Mouse (Mus musculus): ENCODE measurements around the gene Serf1.
A peak's percentile ranks its signal among the peaks of the same experiment; 100 is the strongest.
"Not testable (repeated sequence)": the region's sequence is repeated elsewhere in the genome, so short reads cannot be mapped to it uniquely, and the experiment has no call there.

The Serf1 gene

GRCm38 (mm10) chr13:100107652-100108472 is at the start of gene Serf1:
Gene Serf1, plus strand, starts transcription at chr13:100108012.
- peak; percentile 89 to 94 for DNase-seq

DNA sequence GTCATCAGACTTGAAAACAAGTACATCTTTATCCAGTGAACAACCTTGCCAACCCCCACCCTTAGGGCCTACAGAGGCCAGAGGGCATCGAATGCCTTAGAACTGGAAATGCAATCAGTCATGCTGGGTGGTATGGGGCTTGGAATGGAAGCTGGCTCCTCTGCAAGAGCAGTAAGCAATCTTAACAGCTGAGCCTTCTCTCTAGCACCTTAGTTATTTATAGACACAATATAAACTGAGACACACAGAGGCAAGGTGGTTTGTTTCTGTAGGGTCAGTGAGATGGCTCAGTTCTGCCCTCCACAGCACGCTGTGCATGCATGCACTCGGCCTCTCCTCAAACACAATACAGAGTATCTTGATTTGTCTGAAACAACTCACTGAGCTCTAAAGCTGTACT is 43.9 kb upstream of the Serf1 start:
- no peak for DNase-seq

DNA sequence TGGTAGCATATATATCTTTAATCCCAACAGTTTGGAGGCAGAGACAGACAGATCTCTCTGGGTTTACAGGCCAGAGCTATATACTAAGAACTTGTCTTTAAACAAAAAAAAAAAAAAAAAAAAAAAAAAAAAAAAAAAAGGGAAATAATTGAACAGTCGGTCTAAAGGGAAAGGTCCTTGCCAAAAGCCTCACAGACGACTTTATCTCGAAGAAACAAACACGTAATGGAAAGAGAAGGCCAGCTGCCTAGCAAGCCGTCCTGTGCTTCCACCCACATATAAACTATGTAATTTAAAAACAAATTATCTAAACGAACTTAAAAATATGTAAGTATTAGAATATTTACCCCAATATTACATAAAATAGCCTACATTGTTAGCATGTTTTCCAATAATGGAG is 40.0 kb upstream of the Serf1 start:
- no peak for DNase-seq

DNA sequence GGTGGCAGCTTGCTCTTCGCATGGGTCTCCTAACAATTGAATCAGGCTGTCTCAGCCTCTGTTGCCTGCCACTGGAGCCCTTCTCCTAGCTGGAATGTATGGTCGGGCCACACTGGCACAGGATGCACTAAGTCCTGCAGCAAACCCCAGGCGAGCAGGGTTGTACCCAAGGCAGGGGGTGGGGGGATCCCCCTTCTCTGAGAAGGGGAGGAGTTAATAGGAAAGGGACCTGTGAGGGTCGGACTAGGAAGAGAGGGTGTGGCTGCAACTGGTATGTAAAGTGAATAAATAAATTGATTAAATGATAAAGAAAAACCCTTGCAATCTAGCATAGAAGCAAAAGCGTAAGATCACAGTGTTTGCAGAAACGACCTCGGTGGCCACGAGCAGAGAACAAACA is 36.3 kb upstream of the Serf1 start:
- DNase-seq = no peak

DNA sequence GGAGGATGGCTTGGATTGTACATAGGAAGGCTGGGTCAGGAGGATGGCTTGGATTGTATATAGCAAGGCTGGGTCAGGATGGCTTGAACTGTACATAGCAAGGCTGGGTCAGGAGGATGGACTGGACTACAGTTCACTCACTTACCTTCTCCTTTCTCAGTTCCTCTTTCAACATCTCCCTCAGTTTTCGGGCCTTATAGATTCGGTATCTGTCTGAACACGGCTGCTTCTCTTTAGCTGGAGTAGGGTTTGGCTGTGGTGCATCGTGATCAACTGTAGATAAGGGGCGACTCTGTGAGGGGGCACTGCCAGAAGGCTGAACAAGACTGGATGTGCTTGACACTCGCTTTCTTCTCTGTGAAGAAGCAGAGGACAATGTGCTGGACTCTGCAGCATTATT is 9.0 kb upstream of the Serf1 start:
- no peak for DNase-seq

DNA sequence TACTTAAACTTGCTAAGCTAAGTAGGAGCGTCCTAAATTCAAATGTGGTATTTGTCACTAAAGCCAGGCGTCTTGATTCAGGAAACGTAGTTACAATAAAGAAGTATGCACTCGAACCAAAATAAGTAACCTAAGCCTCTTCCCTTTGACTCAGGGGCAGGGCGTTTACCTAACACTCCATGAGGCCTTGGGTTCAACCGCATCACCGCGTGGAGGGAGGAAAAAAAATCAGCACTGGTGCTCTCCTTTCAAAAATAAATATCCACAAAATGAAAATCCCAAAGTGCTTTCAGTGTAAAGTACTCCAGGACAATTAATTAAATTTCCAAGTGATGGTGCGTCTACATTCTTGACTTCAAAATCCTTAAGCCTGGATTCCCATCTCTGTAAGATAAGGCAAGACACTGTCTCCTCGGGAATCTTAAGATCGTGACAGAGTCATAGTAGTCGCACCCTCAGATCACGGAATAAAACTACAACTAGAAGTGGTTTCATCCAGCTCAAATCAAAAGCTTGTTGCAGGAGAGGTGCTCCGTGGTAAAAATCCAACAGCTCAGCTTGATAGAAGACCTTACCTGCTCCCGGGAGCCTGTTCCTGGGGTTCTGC is 4.7 kb upstream of the Serf1 start:
- DNase-seq = no peak

DNA sequence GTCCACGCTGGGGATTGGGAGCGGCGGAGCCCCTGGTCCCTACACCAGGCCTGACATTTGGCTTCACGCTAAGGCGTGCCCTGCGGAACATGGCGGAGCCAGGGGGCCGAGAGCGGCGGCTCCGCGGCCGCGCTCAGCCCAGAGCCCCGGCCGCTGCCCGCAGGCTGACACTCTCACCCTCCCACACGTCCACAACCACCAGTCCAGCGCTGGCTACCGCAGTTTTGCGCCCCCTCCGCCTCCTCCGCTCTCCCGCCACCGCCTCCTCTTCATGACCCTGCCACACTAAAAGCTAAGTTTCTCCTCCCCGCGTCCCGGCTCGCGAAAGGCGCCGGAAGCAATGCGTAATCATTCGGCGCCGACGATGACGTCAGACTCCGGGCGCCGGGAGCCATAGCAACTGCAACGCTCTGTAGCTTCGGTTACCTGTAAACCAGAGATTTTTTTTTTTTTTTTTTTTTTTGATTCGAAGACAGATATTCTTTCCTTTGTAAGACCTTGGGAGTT is 4.0 kb upstream of the Serf1 start, which contains the start of gene Bdp1:
Bdp1 (minus strand) TSS at position 323 of the 507 bp plus-strand sequence.
- peak; percentile 98 for DNase-seq

DNA sequence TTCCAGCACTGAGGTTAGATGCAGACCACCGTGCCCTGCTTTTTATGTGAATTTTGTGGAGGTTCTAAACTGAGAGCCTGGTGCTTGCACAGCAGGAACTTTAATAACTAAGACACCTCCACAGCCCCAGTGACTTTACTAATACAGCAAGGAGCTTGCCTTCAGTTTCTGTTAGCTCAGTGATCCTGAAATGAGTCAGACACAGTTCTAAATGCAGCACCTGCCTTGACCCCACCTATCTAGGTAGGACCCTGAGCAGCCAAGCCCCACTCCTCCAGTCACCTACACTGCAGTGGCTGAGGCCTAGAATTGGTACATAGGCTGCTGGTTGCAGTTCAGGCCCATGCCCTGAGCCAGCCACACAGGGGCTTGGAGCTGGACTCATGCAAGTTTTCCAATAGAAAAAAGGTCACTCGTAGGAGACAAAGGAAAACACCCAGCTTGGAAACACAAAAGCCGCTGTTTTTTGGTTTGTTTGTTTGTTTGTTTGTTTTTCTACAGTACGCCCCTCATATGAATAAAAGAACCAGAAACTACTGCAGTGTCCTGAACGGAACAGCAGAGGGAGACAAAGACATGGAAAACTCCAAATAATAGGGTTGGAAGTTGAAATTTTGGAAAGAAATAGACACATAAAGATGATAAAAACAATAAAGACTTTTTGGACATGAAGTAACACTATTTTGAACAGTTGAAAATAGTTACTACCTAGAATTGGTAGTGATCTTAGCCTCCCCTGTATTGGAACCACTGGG is 4.6 kb downstream of the Serf1 start:
- peak; percentile 19 to 49 for DNase-seq

- DNase-seq = peak in 1 of 2 experiments; percentile 13
Measured at GRCm38 (mm10) chr13:100123970-100124369, 16.2 kb downstream of the Serf1 start.

DNA sequence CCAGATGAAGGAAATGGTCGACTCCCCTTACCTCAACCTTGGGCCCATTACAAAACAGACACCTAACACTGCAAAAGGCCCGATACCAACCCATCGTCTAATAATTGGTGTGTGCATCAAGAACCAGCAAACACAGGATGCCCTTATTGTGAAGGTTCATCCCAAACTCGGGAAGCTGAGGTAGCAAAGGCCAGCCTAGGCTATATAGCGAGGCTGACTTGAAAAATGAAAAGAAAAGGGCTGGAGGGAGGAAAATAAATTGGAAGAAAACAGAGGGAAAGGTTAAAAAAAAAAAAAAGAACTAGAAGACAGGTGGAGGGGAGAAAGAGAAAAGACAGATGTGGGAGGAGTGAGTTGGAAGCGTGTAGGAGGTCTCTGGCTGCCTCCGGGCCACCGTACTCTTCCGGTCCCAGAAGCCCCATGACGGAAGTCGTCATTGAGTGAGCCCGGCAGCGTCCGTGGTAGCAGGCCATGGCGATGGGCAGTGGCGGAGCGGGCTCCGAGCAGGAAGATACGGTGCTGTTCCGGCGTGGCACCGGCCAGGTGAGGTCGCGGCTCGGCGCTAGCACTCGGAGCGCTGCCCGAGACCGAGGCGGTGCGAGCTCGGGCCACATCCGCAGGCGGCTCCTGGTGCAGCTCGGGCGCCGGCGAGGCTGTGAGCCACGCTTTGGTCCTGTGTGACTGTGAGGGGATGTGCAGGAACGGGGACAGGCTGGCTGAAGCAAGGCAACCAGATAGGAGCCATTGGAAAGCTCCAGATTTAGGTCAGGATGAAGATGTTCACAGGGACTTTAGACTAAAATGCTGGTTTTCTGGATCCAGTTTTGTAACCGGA is 16.8 kb downstream of the Serf1 start, which contains the start of gene Smn1:
Smn1 (plus strand) TSS at position 430 of the 835 bp plus-strand sequence.
- peak; percentile 94 to 95 for DNase-seq

DNA sequence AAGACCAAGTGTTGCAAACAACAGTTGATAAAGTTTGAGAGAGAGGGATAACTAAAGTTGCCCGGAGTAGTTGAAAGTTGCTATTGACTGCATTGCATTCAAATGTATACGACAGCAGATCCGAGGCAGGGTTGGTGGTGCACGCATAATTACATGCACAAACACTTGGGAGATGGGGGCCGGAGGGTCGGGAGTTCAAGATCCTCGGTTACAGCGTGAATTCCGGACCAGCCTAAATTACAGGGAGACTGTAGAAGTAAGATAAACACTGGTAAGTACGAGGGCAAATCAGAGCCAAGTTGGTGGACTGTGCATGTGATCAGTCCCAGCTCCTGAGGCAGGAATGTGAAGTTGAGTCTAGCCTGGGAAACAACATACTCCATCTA is 17.4 kb downstream of the Serf1 start:
- no peak for DNase-seq

DNA sequence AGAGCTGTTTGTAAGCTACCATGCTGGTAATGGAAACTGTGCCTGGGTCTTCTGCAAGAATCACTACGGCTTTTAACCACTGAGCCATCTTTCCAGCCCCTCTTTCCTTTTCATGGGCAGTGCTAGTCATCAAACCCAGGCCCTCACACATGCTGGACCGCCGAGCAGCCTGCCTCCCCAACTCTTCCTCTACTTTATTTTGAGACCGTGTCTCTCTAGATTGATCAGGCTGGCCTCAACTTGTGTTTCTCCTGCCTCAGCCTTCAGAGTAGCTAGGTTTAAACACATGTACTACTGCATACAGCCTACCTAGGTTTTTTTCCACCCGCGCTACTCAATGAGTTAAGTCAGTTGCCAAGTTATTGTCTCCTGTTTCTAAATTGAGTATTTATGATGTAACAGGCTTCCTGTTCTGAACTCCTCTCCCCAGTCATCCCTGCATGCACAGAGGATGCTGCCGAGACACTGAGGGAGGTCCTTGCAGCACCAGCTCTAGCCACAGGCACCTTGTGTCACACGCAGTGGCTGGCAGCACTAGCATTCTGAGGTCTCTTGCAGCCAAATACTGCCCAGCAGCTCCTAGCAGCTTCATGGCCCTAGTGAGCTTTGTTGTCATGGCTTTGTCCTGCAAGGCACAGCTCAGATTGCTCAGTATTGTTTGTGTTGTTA is 34.0 kb downstream of the Serf1 start:
- DNase-seq = no peak

DNA sequence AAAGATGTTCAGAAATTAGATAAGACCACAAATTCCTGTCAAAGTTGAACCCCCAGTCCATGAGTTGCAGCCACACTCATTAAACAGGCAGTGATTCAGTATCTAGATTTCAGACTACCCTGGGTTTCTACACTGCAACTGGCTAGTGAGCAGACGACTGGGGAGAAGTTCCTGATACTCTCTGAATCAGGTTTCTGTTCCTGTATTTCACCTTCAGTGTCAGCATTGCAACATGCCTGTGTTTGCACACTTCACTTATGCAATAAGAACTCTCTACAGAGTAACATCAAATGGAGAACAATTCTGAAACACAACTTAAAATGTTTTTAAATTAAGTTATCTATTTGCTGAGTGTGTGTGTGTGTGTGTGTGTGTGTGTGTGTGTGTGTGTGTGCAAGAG is 44.8 kb downstream of the Serf1 start:
- no peak for DNase-seq

DNA sequence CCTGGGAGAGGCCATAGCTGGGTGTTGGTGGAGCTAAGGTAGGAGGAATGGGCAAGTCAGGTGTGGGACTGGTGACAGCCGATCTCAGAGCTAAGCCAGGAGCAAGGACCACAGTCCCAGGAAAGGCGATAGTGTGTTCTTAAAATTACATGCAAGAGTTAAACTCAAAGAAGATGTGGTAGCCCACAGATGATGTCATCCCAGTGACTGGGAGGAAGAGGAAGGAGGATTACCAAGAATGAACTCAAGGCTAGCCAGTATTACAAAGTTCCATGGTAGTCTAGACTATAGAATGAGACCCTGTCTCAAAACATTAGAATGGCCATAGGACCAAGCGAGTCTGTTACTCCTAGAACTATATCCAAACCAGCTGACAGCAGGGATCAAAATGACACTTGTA is 48.8 kb downstream of the Serf1 start:
- DNase-seq = no peak

DNA sequence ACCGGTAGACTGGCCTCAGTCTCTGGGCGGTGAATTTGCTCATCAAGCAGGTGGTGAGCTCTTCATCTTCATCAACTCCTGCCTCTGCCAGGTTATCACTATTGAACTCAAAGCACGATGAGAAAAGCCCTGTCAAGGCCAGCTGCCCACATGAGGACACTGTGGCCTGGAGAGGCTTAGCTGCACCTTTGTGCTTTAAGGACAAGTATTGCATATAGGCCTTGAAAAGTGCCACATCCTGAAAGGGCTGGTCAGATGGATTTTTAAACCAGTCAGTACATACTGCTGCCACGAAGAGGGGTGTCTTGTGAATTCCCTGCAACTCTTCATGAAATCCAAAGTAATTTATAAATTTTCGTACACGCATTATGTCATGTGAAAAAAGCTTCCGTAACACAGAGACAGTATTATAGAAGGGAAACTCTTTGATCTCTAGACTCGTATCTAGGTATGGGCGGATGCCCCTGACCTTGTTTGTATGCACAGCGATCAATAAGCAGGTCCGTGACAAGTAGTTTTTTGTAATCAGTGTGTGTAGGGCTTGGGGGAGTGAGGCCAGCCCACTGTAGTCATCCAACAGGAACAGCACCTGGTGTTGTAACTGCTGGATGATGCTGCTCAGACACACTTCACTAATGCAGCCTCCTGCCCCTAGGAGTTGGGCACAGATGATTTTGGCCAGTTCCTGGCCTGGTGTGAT is 53.5 kb downstream of the Serf1 start:
- not testable (repeated sequence) for DNase-seq

GRCm38 (mm10) chr13:100162467-100162866 is 54.7 kb downstream of the Serf1 start:
- DNase-seq = not testable (repeated sequence)
